Mouse (Mus musculus): ENCODE results near the gene Ube2j2.

Ube2j2 gene

GRCm38 (mm10) chr4:155964396-155964795 is 20.8 kb downstream of the Ube2j2 start:
- DNase-seq: no peak

- no peak for DNase-seq
Observed at GRCm38 (mm10) chr4:155969043-155969653, 25.5 kb downstream of the Ube2j2 start.

GRCm38 (mm10) chr4:155970286-155970685 is 26.7 kb downstream of the Ube2j2 start:
- DNase-seq: peak; percentile 59

GRCm38 (mm10) chr4:155972651-155973050 is 29.0 kb downstream of the Ube2j2 start:
- peak; percentile 67 for DNase-seq

- peak; percentile 27 for DNase-seq
Observed at GRCm38 (mm10) chr4:155973239-155973638, 29.6 kb downstream of the Ube2j2 start.

- no peak for DNase-seq
Observed at GRCm38 (mm10) chr4:155981436-155982082, 37.9 kb downstream of the Ube2j2 start.

GRCm38 (mm10) chr4:155983788-155984187 is 40.2 kb downstream of the Ube2j2 start:
- no peak for DNase-seq

- DNase-seq: peak; percentile 19
Observed at GRCm38 (mm10) chr4:155991211-155991907, 47.7 kb downstream of the Ube2j2 start.

GRCm38 (mm10) chr4:155991908-155992230 is 48.2 kb downstream of the Ube2j2 start:
- DNase-seq: no peak

- DNase-seq: peak; percentile 93
Observed at GRCm38 (mm10) chr4:155992241-155992905, 48.7 kb downstream of the Ube2j2 start, which contains the start of the genes B3galt6 and Sdf4. TSS of gene B3galt6 (minus strand) at chr4:155992649. TSS of gene Sdf4 (plus strand) at chr4:155992872.

- DNase-seq: peak; percentile 97
Observed at GRCm38 (mm10) chr4:155992906-155993547, 49.4 kb downstream of the Ube2j2 start.

- no peak for DNase-seq
Observed at GRCm38 (mm10) chr4:155993606-155994005, 50.0 kb downstream of the Ube2j2 start.

GRCm38 (mm10) chr4:156004109-156004508 is 60.5 kb downstream of the Ube2j2 start:
- DNase-seq: no peak

GRCm38 (mm10) chr4:156008369-156008768 is 64.7 kb downstream of the Ube2j2 start:
- no peak for DNase-seq

Data from retina, postnatal 1 day (tissue).